Mouse (Mus musculus) cortical plate, adult 2 months (tissue): Measurements from ENCODE around the gene Sec61a1. TPM values are rescaled to one million over a fixed set of nuclear protein-coding genes. Genes with fewer than 3 reads are reported as not detected.

Experiments used
- H3K27ac ChIP-seq: fragments of 200-500 bp; 2 replicates; pipeline ENCODE4 v1.5.1; 2012; ENCODE audit warnings: low read length, control low read depth, inconsistent platforms; ENCODE audit not compliant: insufficient read depth
- H3K4me1 ChIP-seq: fragments of 200-500 bp; 2 replicates; pipeline ENCODE4 v1.6.1; 2011; ENCODE audit warnings: low read length; ENCODE audit not compliant: control insufficient read depth, insufficient read depth
- H3K4me3 ChIP-seq: fragments of 200-500 bp; 2 replicates; pipeline ENCODE4 v1.5.1; 2011; ENCODE audit warnings: mild to moderate bottlenecking, low read length, control low read depth; ENCODE audit not compliant: insufficient read depth
- CTCF ChIP-seq: fragments of 200-500 bp; IDR thresholded peaks from 2 replicates; pipeline ENCODE4 v1.5.1; 2011; ENCODE audit warnings: mild to moderate bottlenecking, control low read depth, low read length; ENCODE audit not compliant: insufficient read depth; ENCODE audit errors: extremely low read depth
- POLR2A ChIP-seq: fragments of 200-500 bp; IDR thresholded peaks from 2 replicates; pipeline ENCODE4 v1.6.1; 2011; ENCODE audit warnings: mild to moderate bottlenecking, low read length, control low read depth; ENCODE audit not compliant: insufficient read depth; ENCODE audit errors: extremely low read depth
- polyA plus RNA-seq: library from polyadenylated mRNA; depleted of rRNA; stranded (reverse); fragments of >200 nt; gene quantifications from 2 replicates; pipeline ENCODE4 v1.2.3, GENCODE M21; 2012

Sec61a1 gene
- polyA plus RNA-seq, 1 experiment, result 89.3 TPM

DNA sequence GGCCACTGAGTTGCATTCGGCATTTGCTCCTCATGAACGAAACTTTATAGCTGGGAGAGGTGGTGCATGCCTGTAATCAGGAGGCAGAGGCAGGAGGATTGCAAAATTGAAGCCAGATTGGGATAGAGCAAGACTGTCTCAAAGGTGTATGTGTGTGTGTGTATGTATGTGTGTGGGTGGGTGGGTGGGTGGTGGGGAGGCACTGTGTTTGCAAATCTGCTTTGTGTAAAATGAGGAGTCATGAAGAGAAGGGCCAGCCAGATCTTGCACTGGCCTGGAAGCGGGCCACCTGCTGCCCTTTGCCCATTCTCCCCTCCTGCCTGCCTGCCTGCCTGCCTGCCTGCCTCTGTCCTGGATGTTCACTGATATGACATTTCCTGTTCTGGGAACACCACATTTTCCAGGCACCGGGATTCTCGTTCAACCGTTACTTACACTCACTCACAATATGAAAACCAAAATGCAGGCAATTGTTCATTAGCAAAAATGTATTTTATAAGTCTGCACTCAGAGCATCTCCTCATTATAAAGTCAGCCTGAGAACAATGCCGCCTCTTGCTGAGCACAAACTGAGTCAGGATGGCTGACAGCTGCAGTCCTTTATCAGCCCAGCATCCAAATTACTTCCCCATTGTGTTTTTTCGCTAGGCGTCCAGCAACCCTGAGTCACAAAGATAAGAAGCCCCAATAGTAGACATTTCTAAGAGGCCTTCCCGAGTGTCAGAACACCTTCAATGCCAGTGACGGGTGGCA, 26.1 kb upstream of the Sec61a1 start:
- Histone ChIP-seq H3K27ac (no peak overlapping the region), H3K4me3 (no peak overlapping the region)
- TF ChIP-seq POLR2A (no peak), CTCF (no peak)

GRCm38 (mm10) chr6:88544241-88544640, 25.5 kb upstream of the Sec61a1 start:
- TF ChIP-seq CTCF (no peak), POLR2A (no peak)
- no peaks in the 10 kb centered on the region for H3K4me1 ChIP-seq
- H3K4me3 ChIP-seq, result no peak overlapping the region
- H3K27ac ChIP-seq, result no peak overlapping the region

More for the DNA sequence above, 26.1 kb upstream of the Sec61a1 start:
- no peaks in the 10 kb centered on the region for H3K4me1 ChIP-seq

DNA sequence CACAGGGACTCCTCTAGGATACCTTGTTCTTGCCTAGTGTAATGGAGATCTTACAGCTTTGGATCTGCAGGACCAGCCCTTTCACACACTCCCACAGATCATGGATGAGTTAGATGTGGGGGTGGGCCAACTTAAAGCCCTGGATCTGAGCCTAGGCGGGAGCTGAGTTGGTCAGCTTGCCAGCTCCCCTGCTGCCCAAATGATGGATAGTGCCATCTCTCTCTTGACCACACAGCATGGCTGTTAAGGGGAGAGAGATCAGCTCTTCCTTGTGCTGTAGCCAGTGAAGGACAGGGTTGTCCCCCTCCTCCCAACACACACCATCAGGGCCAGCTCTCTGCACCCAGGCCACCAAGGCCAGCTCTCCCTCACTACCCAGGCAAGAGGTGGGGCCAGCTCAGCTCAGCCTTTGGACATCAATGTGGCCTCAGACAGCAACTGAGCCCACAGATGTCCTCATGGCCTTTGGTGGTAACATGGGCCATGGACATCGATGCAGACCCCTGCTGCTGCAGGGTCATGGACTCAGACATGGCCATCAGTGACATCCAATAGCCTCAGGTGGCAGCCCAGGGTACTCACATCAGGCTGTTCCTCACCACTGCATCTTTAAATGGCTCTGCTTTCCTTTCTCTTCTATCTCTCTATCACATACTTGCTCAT, 21.5 kb upstream of the Sec61a1 start:
- H3K4me3 ChIP-seq, result no peak overlapping the region
- no peak overlapping the region for H3K27ac ChIP-seq
- TF ChIP-seq CTCF (no peak), POLR2A (no peak)
- H3K4me1 ChIP-seq, result no peaks in the 10 kb centered on the region

DNA sequence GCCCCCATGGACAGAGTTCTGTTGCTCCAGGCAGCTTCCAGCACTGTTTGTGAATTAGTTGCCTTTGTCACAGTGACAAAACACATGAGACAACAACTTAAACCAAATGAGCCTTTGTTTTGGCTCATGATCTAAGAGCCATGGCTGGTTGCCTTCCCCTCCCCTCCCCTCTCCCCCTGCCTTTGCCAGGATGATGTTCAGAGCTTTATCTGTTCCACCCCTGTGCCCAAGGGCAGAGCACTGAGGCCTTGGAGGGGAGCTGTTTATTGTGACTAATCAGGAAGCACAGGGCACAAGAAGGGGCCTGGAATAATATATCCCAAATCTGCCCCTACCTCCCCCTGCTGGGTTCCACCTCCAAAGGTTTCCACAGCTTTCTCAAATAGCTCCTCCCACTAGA, 11.6 kb upstream of the Sec61a1 start:
- Histone ChIP-seq H3K27ac (no peak overlapping the region), H3K4me3 (no peak overlapping the region), H3K4me1 (no peaks in the 10 kb centered on the region; the same call in 1 of the 2 replicates)
- TF ChIP-seq CTCF, result no peak
- TF ChIP-seq POLR2A, result no peak

DNA sequence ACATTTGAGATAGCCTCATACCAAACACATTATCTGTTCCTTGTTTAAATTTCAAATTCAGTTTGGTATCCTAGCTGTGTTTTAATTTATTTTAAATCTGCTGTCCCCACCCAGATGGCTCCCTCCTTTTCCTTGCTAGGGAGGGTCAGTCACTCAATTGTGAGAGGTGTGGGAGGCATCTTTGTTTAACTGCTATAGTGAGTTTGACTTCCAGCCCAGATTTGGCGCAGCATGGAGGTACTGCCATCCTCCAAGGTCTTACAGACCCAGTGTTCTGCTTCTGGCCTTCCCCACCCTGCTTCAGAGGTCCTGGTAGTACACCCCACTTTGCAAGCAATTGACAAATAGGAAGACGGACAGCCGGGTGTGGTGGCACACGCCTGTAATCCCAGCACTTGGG, 5.4 kb upstream of the Sec61a1 start:
- Histone ChIP-seq H3K4me1 (no peaks in the 10 kb centered on the region; the same call in 1 of the 2 replicates), H3K4me3 (no peak overlapping the region), H3K27ac (no peak overlapping the region)
- no peak for TF ChIP-seq CTCF

DNA sequence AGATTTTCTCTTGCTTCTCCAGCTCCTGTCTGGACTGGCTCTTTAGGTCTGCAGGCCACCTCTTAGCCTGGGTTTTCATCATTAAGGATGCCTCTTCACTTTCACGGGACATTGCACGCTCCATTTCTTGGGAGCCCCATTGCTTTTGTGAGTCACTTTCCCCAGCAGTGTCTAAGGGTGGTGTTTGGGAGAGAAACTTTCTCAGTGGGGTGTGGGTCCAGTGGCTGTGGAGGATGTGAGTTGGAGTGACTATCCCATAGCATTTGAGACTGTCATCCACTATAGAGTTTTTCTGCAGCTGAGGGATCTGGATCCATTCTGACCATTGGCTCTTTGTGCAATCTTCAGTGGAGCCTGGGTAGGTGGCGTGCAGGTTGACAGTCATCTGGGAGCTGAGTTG, 4.7 kb upstream of the Sec61a1 start:
- Histone ChIP-seq H3K4me1 (no peaks in the 10 kb centered on the region; the same call in 1 of the 2 replicates), H3K27ac (no peak overlapping the region), H3K4me3 (no peak overlapping the region)
- TF ChIP-seq POLR2A (no peak), CTCF (no peak)

DNA sequence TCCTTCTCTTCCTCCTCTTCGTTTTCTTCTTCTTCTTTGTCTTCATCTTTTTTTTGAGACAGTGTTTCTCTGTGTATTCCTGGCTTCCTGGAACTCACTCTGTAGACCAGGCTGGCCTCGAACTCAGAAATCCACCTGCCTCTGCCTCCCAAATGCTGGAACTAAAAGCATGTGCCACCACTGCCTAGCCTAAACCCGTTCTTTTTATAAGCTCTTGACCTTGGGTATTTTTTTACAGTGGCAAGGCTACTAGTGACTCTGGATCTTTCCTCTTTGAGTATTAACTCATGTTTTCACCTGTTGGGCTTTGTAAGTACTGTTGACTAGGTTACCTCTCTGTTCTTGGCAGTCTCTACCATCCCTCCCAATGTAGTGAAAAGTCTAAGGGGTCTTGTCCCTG, 4.3 kb upstream of the Sec61a1 start:
- Histone ChIP-seq H3K4me3 (no peak overlapping the region), H3K27ac (no peak overlapping the region), H3K4me1 (no peaks in the 10 kb centered on the region; the same call in 1 of the 2 replicates)
- TF ChIP-seq POLR2A, result no peak
- no peak for TF ChIP-seq CTCF

DNA sequence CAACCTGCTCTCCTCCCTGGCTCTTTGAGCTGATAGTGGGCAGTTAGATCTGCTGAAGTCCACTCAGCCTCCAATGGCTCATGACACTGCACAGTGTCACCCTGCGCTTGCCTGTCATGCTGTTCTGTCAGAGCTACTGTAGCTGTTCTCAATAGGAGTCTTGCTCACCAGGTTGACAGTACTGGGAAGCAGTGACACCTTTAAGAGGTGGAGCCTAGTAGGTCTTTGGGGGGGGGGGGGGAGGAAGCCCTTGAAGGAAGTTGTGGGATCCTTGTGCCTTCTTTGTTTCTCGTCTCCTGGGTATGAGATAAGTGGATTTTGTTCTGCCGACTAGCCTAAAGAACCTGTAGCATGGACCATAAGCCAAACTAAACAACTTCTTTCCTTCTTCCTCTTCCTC, 3.9 kb upstream of the Sec61a1 start:
- no peak overlapping the region for H3K4me3 ChIP-seq
- TF ChIP-seq POLR2A, result no peak
- TF ChIP-seq CTCF, result no peak
- H3K27ac ChIP-seq, result 0 out of 2 replicates have a peak overlapping the region, but pooled peaks have one; percentile 79
- no peaks in the 10 kb centered on the region; the same call in 1 of the 2 replicates for H3K4me1 ChIP-seq

- peak overlapping the region; percentile 79; the same call in 1 of the 2 replicates for H3K27ac ChIP-seq
- no peak for TF ChIP-seq POLR2A
- TF ChIP-seq CTCF, result no peak
These were observed 3.1 kb upstream of the Sec61a1 start for GRCm38 (mm10) chr6:88521821-88522220.

More at GRCm38 (mm10) chr6:88521821-88522220, 3.1 kb upstream of the Sec61a1 start:
- Histone ChIP-seq H3K4me1 (no peaks in the 10 kb centered on the region; the same call in none of the 2 replicates), H3K4me3 (no peak overlapping the region)
